Mouse (Mus musculus) lung, adult 18-20 months (tissue): Measurements from ENCODE around the gene Cracr2b.
A peak's percentile ranks its signal among the peaks of the same experiment; 100 is the strongest.

Experiments used
- DNase-seq, 2 experiments: peaks; one replicate each; pipeline ENCODE4 v3.0.0; 2022; ENCODE audit warnings: mixed read lengths in 2 of 2

The Cracr2b gene

GRCm38 (mm10) chr7:141491151-141491550 lies 30.3 kb downstream of the Cracr2b start:
- peak in 1 of 2 experiments; percentile 10 for DNase-seq

DNA sequence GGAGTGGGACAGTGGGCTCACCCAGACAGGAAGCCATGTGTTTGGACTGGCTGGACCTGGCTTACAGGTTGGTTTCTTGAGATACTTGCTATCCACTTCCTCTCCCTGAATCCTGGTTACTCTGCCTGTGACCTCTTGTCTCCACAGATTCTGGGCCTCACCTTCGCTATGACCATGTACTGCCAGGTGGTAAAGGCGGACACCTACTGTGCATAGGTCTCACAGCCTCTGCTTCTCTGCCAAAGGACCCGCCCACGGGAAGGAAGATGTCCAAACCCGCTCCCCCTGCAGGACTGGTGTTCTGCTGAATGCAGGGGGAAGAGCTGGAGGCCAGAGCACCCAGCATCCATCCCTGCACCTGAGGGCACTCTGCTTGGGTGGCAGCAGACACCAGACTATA lies 31.8 kb downstream of the Cracr2b start:
- DNase-seq: no peak

DNA sequence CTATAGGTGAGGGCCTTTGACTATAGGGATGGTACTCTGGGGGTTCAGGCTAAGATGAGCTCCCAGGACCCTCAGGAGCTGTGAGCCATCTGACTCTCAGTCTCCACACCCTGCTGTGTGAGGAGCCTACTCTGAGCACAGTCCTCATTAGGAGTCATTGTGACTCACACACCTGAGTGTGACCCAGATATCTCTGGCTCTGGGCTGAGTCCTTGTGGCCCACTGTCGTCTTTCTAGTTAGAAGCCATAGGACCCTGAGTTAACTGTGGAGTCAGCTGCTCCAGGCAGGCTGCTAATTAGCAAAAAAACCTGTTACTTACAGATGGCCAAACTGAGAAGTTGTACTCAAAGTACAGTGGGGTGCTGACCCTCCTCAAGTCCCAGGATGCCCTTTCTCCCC lies 32.8 kb downstream of the Cracr2b start:
- no peak for DNase-seq

DNA sequence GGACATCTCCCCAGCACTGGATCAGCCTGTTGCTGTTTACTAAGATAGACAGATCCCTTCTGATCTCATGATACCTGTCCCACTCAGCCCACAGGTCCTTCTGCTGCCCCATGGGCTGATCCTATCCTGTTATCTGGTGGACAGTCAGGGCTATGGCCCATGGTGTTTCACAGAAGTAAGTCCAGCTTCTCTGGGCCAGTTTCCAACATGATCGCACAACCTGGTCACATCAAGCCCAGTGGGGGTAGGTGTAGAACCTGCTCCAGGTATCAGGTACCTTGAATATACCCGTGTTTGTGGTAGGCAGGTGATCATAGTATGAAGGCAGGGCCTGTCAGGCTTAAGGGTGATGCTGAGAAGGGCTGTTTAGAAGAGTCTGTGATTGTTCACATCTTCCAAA lies 34.5 kb downstream of the Cracr2b start:
- DNase-seq: no peak

- no peak for DNase-seq
Measured at GRCm38 (mm10) chr7:141495940-141496339, 35.0 kb downstream of the Cracr2b start.

DNA sequence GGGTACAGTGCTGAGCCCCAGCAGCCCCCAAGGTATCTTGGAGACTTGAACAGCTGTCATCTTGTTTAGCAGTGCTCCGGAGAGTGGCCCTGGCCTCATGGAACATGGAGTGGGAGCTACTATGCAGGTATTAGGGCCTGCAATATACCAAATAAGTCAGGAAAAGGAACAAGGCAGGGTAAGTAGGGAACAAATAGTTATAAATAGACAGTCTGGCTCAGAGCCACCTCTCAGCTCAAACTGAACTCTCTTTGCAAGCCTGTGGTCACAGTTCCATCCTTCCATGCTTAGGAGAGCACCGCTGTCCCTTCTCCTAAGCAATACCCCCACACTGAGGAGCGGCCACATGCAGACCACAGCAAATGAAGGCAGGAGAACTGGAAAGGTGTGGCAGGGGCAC lies 36.7 kb downstream of the Cracr2b start:
- DNase-seq: no peak

- no peak for DNase-seq
Measured at GRCm38 (mm10) chr7:141501820-141502555, 41.1 kb downstream of the Cracr2b start.

GRCm38 (mm10) chr7:141502556-141502905 lies 41.6 kb downstream of the Cracr2b start:
- no peak for DNase-seq

GRCm38 (mm10) chr7:141506278-141506677 lies 45.4 kb downstream of the Cracr2b start:
- DNase-seq: no peak

DNA sequence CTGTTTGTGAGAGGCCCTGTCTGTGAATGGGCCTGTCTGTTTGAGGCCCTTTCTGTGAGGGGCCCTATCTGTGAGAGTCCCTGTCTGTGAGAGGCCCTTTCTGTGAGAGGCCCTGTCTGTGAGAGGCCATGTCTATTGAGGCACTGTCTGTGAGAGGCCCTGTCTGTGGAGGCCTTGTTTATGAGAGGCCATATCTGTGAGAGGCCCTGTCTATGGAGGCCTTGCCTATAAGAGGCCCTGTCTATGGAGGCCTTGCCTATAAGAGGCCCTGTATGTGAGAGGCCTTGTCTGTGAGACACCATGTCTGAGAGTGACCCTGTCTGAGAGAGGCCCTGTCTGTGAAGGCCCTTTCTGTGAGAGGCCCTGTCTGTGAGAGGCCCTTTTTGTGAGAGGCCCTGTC lies 47.3 kb downstream of the Cracr2b start:
- DNase-seq: no peak

DNA sequence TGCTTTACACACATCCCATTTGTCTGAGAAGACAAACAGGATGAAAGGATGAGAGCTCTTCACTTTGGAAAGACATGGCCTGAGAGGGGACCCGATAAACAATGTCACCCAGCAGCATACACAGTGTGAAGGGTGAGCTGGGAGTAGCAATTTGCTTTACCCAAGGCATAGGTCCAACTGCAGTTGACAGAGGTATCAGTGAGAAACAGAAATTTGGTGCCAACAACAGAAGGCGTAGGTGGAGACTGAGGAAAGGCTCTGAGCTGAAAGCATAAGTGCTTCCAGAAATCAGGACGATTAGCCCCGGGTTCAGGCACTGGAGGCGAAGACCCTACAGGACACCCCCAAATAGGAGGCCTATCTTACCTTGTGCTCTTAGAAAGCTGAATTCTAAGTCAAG lies 49.3 kb downstream of the Cracr2b start:
- DNase-seq: no peak

GRCm38 (mm10) chr7:141510681-141511191 lies 49.8 kb downstream of the Cracr2b start:
- DNase-seq: no peak
